Mouse (Mus musculus): Measurements from ENCODE around the gene Usp9x.

GRCm38 (mm10) chrX:13041630-13042129 lies 29.6 kb upstream of the Usp9x start:
- TF ChIP-seq ZC3H11A (IDR thresholded peaks at IDR 0.05; ENCODE audit: low read depth, low read length): no peak
- peak; percentile 67 for TF ChIP-seq TCF12 (IDR thresholded peaks at IDR 0.05; ENCODE audit: low read depth, low read length)
- no peak for TF ChIP-seq ELF1 (IDR thresholded peaks at IDR 0.05; ENCODE audit: low read depth, low read length)
